18 mouse cellular contexts compared by ENCODE assay signal in genomic region chr2:119584282-119584681, GRCm38 (mm10). TPM values are rescaled to one million over a fixed set of nuclear protein-coding genes. Genes with fewer than 3 reads are reported as not detected.
"Had no signal": no experiment of that assay in that cellular context is flagged by ENCODE, and none has a peak within 500 bp of the region (broad histone marks: within the 10 kb centered on the region; RNA-seq: fewer than 3 reads in every experiment).

No protein-coding gene starts in this region.

- ATAC-seq: hindbrain, postnatal 0 days; intestine, embryonic 16.5 days; liver, embryonic 12.5 days had no signal

- DNase-seq: gastrocnemius, adult 2 months; gastrocnemius, postnatal 10 days; gastrocnemius, postnatal 25 days; heart, adult 18-20 months; heart, postnatal 14 days; heart, postnatal 36 days; kidney, adult 11 months; kidney, adult 2 months; kidney, adult 9 months; kidney, postnatal 14 days; kidney, postnatal 36 days; layer of hippocampus, adult 9-11 months; layer of hippocampus, postnatal 36 days; left cerebral cortex, postnatal 4 days had no signal

RNA-seq across cellular contexts. Expression of gene Oip5, which starts 34.0 kb away (rescaled TPM):
- total RNA-seq: gastrocnemius, adult 2 months had no signal

RNA-seq across cellular contexts. Expression of gene Exd1, which starts 36.9 kb away (rescaled TPM):
- total RNA-seq: hematopoietic stem cell, adult 5-6 weeks had no signal
